Mouse (Mus musculus): ENCODE data around the gene Fads2.

DNA sequence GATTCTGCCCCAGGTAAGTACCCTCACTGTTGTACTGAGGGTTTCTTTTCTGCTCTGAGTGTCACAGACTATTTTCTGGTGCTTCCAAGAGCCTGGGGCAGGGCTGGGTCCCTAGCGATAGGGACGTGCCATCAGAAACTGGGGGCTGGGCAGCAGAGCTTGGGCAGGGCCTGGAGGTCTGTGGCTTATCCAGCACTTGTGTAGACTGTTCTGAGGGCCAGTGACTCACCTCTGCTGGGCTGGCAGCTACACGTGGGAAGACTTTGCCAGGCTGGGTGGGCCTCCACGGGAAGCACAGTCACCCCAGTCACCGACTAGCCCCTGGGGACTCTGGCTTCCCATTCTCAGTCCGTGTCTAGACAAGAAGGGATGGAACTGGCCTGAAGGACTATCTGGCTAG, 59.3 kb downstream of the Fads2 start:
- TF ChIP-seq TAL1 (IDR thresholded peaks at IDR 0.05; ENCODE audit: low read length) = peak; percentile 80
- TF ChIP-seq GATA1 (IDR thresholded peaks at IDR 0.05; ENCODE audit: low read length) = peak; percentile 78
